Mouse (Mus musculus): ENCODE results near the gene Senp1. TPM values are rescaled to one million over a fixed set of nuclear protein-coding genes. Genes with fewer than 3 reads are reported as not detected.

The Senp1 gene
- polyA plus RNA-seq, 1 experiment from 2014 or later = 49.0 TPM

DNA sequence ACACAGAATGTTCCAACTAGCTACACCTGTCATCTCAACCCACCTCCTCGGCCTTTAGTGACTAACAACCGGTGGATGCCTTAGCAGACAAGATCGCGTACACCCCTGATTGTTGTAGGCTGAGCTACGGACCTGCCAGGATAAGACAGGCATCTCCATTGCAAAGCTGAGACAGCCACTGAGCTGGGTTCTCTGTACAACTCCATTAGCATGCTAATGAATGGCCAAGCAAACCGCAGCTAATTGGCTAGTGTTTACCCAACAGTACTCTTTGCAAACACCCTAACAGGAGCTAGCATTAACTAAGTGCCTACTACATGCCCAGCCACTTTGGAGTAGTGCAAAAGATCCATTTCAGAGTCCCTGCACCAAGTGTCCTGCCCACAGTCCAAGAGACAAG, 80.7 kb downstream of the Senp1 start:
- H3K9ac ChIP-seq (ENCODE audit: low read length) = no peak overlapping the region
- 57% methylated on average over 6 of the region's 6 CpGs for WGBS
- ATAC-seq (replicated peaks; ENCODE audit: low FRiP score) = peak; percentile 51; the same call in 1 of the 2 replicates
- DNase-seq (ENCODE audit: low spot score) = no peak
- no peak overlapping the region for H3K4me2 ChIP-seq (ENCODE audit: low read depth, low read length, severe bottlenecking)
- no peaks in the 10 kb centered on the region for H3K36me3 ChIP-seq (ENCODE audit: control insufficient read depth, insufficient read depth, low read length)
- no peaks in the 10 kb centered on the region for H3K9me3 ChIP-seq (ENCODE audit: control insufficient read depth, low read length)
- H3K27ac ChIP-seq (ENCODE audit: low read depth, low read length) = no peak overlapping the region
- no peak overlapping the region for H3K4me3 ChIP-seq (ENCODE audit: low read depth, low read length)
- no peaks in the 10 kb centered on the region for H3K27me3 ChIP-seq (ENCODE audit: control insufficient read depth, insufficient read depth, low read length)
- H3K4me1 ChIP-seq (replicated peaks; ENCODE audit: control insufficient read depth, insufficient read depth, low read length) = no peaks in the 10 kb centered on the region

DNA sequence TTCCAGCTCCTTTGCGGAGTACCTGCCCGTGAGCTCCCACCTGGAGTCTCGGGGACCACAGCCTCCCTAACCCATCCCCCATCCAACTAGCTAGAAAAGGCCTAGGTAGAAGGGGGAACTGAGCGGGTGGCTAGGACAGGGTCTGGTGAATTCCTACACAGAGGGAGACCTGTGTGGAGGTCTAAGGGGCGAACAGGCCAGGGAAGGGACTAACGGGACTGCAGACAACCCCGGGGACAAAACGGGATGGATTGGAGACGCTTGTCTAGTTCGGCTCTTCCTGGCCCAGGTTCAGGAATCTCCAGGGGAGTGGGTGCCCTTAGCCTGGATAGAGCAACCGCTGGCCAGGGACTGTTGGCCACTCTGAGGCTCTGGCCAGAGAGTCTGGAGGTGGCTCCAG, 88.4 kb downstream of the Senp1 start:
- Histone ChIP-seq H3K9ac (ENCODE audit: low read length) (peak overlapping the region; percentile 82), H3K9me3 (ENCODE audit: control insufficient read depth, low read length) (no peaks in the 10 kb centered on the region), H3K4me2 (ENCODE audit: low read depth, low read length, severe bottlenecking) (peak overlapping the region; percentile 89), H3K27me3 (ENCODE audit: control insufficient read depth, insufficient read depth, low read length) (peaks cover 2% of the 10 kb centered on the region; the same call in 1 of the 2 replicates), H3K36me3 (ENCODE audit: control insufficient read depth, insufficient read depth, low read length) (no peaks in the 10 kb centered on the region), H3K27ac (ENCODE audit: low read depth, low read length) (no peak overlapping the region), H3K4me1 (replicated peaks; ENCODE audit: control insufficient read depth, insufficient read depth, low read length) (peaks cover 22% of the 10 kb centered on the region), H3K4me3 (ENCODE audit: low read depth, low read length) (peak overlapping the region; percentile 61)
- no peak for ATAC-seq (replicated peaks; ENCODE audit: low FRiP score)
- 5% methylated on average over 11 of the region's 11 CpGs for WGBS
- DNase-seq (ENCODE audit: low spot score) = no peak

DNA sequence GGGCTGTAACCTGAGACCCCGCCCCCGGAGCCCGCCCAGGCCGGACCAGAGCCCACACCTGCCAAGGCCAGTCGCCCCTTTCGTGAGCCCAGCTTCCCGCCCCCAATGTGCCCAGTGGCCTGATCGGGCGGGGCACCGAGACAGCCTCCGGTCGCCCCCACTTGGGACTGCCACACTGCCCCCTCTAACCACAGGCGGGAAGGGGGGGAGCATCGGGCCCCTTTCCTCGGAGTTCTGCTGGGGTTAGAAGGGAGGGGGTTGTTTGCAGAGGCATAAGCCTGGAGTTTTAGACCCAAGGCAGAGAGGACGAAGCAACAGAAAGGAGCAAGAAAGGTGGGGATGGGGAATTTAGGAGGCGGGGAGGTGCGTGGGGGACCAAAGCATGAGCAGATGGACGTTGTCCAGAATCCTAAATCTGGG, 88.8 kb downstream of the Senp1 start:
- Histone ChIP-seq H3K4me3 (ENCODE audit: low read depth, low read length) (peak overlapping the region; percentile 61), H3K9ac (ENCODE audit: low read length) (peak overlapping the region; percentile 82), H3K9me3 (ENCODE audit: control insufficient read depth, low read length) (no peaks in the 10 kb centered on the region), H3K27me3 (ENCODE audit: control insufficient read depth, insufficient read depth, low read length) (peaks cover 2% of the 10 kb centered on the region; the same call in 1 of the 2 replicates), H3K36me3 (ENCODE audit: control insufficient read depth, insufficient read depth, low read length) (no peaks in the 10 kb centered on the region), H3K27ac (ENCODE audit: low read depth, low read length) (peak overlapping the region; percentile 46), H3K4me2 (ENCODE audit: low read depth, low read length, severe bottlenecking) (peak overlapping the region; percentile 89), H3K4me1 (replicated peaks; ENCODE audit: control insufficient read depth, insufficient read depth, low read length) (peaks cover 26% of the 10 kb centered on the region)
- peak; percentile 6; the same call in 1 of the 2 replicates for ATAC-seq (replicated peaks; ENCODE audit: low FRiP score)
- no peak for DNase-seq (ENCODE audit: low spot score)
- 1% methylated on average over 18 of the region's 19 CpGs for WGBS

DNA sequence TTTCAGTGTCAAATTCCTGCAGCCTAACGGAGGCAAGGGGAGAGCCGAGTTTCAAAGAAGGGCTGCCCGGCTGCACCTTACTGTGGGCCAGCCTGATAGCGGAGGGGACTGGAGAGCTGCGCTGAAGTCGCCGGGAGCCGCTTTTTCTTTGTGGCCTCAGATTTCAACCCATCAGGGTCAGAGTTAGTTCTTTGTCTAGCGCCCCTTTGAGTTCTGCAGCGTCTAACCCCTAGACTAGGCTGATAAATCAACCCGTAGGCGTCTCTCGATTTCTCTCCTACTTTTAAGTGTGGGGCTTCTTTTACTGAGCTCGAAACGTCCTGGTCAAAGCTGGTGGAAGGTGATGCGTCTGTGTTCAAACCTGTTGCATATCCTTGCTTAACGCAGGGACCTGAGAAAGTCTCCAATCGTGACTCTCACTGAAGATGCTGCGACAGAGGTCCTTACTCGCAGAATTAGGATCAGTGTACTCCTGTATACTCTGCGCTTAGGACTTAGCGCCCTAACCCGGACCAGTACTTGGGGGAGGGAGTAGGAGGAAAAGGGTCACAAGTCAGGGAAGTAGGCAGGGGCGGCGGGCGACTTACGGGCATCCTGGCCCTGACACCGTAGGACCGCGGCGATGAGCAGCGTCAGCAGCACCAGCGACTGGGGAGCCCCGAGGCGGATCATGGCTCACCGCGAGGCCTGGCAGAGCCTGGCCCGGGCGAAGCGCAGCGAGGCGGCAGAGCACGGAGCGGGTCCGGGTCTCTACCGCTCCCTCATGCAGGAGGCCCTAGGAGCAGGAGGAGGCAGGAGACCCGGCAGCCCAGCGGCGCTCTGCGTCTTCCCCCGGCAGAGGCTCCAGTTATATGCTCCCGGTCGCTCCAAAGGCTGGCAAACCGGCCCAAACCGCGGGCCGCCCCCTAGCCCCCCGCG, 89.5 kb downstream of the Senp1 start, which contains the start of gene Col2a1:
TSS of gene Col2a1 (minus strand) at position 874 of the 918 bp plus-strand sequence.
- Histone ChIP-seq H3K9me3 (ENCODE audit: control insufficient read depth, low read length) (no peaks in the 10 kb centered on the region), H3K4me3 (ENCODE audit: low read depth, low read length) (peak within 1 kb of the TSS; percentile 61), H3K27ac (ENCODE audit: low read depth, low read length) (peak within 1 kb of the TSS; percentile 93), H3K4me1 (replicated peaks; ENCODE audit: control insufficient read depth, insufficient read depth, low read length) (peaks cover 29% of the 10 kb centered on the region), H3K27me3 (ENCODE audit: control insufficient read depth, insufficient read depth, low read length) (peaks cover 2% of the 10 kb centered on the region; the same call in 1 of the 2 replicates), H3K4me2 (ENCODE audit: low read depth, low read length, severe bottlenecking) (peak within 1 kb of the TSS; percentile 89), H3K9ac (ENCODE audit: low read length) (peak within 1 kb of the TSS; percentile 82), H3K36me3 (ENCODE audit: control insufficient read depth, insufficient read depth, low read length) (no peaks in the 10 kb centered on the region; the same call in 1 of the 2 replicates)
- ATAC-seq (replicated peaks; ENCODE audit: low FRiP score) = peak; percentile 73
- DNase-seq (ENCODE audit: low spot score) = peak; percentile 92
- under 1% methylated on average over 58 of the region's 59 CpGs for WGBS

DNA sequence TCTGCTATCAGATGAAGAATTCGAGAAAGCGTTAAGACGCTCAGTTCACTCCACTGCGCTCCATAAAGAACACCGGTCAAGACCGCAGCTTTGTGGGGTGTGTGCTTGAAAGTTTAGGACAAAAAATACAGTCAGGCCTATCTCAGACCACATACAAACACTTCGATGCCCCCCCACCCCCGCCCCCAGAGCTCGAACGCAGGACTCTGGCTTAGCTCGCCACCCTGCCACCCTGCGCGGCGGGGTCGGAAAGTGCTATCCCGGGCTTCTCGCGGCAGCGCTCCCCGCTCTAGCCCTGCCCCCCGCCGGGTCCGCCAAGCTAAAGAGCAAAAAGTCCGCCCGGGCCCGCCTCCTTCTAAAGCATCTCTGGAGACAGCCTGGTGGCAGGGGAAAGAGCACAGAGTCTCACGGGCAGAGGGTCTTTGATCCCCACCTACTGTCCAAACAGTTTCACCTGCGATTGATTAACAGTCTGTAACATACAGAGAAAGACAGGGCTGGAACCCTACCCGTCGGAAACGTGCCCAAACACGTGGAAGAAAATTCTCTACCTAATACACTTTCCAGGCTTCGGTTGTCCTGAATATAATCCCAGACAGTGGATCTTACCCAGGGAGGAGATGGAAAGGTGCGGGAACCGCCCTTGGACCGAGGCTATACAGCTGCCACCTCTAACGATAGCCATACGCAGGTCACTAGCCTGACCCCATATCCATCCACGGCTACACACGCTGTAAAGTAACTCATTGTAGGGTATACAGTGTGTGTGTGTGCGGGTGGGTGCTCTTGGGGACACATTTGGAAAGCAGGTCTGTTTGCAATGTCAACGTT, 90.3 kb downstream of the Senp1 start:
- Histone ChIP-seq H3K4me1 (replicated peaks; ENCODE audit: control insufficient read depth, insufficient read depth, low read length) (peaks cover 29% of the 10 kb centered on the region), H3K4me2 (ENCODE audit: low read depth, low read length, severe bottlenecking) (peak overlapping the region; percentile 89), H3K36me3 (ENCODE audit: control insufficient read depth, insufficient read depth, low read length) (peaks cover 3% of the 10 kb centered on the region; the same call in 1 of the 2 replicates), H3K4me3 (ENCODE audit: low read depth, low read length) (peak overlapping the region; percentile 61), H3K9me3 (ENCODE audit: control insufficient read depth, low read length) (no peaks in the 10 kb centered on the region), H3K27me3 (ENCODE audit: control insufficient read depth, insufficient read depth, low read length) (peaks cover 2% of the 10 kb centered on the region), H3K9ac (ENCODE audit: low read length) (peak overlapping the region; percentile 82), H3K27ac (ENCODE audit: low read depth, low read length) (peak overlapping the region; percentile 93)
- WGBS = under 1% methylated on average over 42 of the region's 42 CpGs
- DNase-seq (ENCODE audit: low spot score) = peak; percentile 81
- no peak for ATAC-seq (replicated peaks; ENCODE audit: low FRiP score)

DNA sequence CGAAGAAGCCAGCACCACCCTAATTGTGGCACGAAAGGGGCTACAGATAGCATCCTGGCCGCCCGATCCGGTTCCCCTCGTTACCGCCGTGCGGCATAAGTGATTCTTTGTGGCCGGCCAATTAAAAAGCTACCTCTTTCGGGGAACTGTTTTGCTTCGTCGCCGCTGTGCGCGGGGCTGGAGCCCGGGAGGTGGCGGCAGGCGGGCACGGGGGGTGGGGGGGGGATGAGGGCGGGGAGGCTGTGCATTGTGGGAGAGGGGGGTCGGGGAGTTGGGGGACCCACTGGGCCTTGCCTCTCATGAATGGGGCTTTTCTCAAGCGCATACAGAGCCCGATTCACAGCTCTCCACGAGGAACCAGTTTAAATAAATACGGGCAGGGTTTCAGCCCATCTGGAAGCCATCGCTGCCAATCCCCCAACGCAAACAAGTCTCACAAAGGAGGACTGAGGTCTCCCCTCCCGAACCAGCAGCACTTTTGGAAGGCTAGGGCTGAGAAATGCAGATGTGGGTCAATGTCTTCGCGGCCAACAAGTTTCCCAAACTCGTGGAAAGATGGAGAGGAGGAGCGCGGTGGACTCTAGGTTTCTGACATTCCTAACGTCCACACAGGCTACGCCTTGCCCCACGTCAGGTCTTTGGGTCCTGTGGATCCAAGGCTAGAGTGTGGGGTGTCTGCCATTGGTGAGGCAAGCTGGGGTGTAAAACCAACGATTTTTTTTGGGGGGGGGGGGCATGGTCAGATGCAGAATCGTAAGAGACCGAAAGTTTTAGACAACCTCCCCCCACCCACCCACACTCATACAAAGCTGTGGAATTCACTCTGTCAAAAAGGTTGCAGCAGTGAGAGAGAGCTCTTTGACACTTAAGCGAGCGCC, 91.2 kb downstream of the Senp1 start:
- no peaks in the 10 kb centered on the region for H3K9me3 ChIP-seq (ENCODE audit: control insufficient read depth, low read length)
- peak overlapping the region; percentile 93 for H3K27ac ChIP-seq (ENCODE audit: low read depth, low read length)
- WGBS = under 1% methylated on average over 42 of the region's 42 CpGs
- peaks cover 29% of the 10 kb centered on the region for H3K4me1 ChIP-seq (replicated peaks; ENCODE audit: control insufficient read depth, insufficient read depth, low read length)
- H3K4me3 ChIP-seq (ENCODE audit: low read depth, low read length) = peak overlapping the region; percentile 61
- peak overlapping the region; percentile 82 for H3K9ac ChIP-seq (ENCODE audit: low read length)
- peaks cover 3% of the 10 kb centered on the region; the same call in 1 of the 2 replicates for H3K36me3 ChIP-seq (ENCODE audit: control insufficient read depth, insufficient read depth, low read length)
- peak; percentile 84 for DNase-seq (ENCODE audit: low spot score)
- peaks cover 2% of the 10 kb centered on the region for H3K27me3 ChIP-seq (ENCODE audit: control insufficient read depth, insufficient read depth, low read length)
- peak overlapping the region; percentile 89 for H3K4me2 ChIP-seq (ENCODE audit: low read depth, low read length, severe bottlenecking)
- peak; percentile 55 for ATAC-seq (replicated peaks; ENCODE audit: low FRiP score)

DNA sequence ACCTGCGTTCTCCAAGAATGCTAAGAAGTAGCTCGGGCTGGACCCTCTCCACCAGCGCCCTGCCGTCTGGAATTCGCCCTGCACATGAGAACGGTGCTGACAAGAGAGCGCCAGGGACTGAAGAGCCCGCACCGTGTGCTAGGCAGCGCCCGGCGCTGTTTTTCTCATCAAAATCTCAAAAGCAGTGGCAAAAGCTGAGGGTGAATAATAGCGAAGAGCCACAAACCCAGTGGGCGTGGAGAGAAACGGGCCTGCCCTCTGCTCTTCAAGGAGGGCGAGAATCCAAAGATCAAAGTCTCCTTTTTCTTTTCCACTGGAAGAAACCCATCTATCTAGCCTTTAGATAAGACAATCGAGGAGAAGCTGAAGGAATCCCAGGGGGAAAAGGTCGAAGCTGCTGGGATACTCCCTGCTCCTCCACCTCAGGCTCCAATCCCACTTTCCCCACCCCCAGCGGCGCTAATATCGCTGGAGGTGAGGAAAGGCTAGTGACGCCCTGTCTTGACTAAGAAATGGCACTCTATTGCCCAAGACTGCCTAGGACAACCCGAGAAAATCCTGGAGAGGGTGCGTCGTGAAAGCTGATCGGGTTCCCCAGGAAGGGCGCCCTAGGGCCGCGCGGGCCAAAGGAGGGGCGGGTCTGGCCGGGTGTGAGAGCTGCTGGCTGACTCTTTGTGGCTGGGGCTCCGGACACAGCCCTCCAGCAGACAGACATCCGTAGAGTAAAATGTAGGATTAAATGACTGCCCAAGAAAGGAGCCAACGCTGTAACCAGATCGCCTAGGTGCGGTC, 92.0 kb downstream of the Senp1 start:
- peak overlapping the region; percentile 93 for H3K27ac ChIP-seq (ENCODE audit: low read depth, low read length)
- H3K9me3 ChIP-seq (ENCODE audit: control insufficient read depth, low read length) = no peaks in the 10 kb centered on the region
- peak overlapping the region; percentile 82 for H3K9ac ChIP-seq (ENCODE audit: low read length)
- peak overlapping the region; percentile 89 for H3K4me2 ChIP-seq (ENCODE audit: low read depth, low read length, severe bottlenecking)
- peaks cover 3% of the 10 kb centered on the region; the same call in 1 of the 2 replicates for H3K36me3 ChIP-seq (ENCODE audit: control insufficient read depth, insufficient read depth, low read length)
- peaks cover 29% of the 10 kb centered on the region for H3K4me1 ChIP-seq (replicated peaks; ENCODE audit: control insufficient read depth, insufficient read depth, low read length)
- DNase-seq (ENCODE audit: low spot score) (peak; percentile 78), ATAC-seq (replicated peaks; ENCODE audit: low FRiP score) (peak; percentile 26; the same call in 1 of the 2 replicates)
- peak overlapping the region; percentile 61 for H3K4me3 ChIP-seq (ENCODE audit: low read depth, low read length)
- WGBS = 2% methylated on average over 37 of the region's 37 CpGs
- peaks cover 2% of the 10 kb centered on the region for H3K27me3 ChIP-seq (ENCODE audit: control insufficient read depth, insufficient read depth, low read length)

Measured in forebrain, embryonic 11.5 days (tissue).